Mouse (Mus musculus) heart, adult 2 months (tissue): ENCODE results near the gene Map3k1. TPM values are rescaled to one million over a fixed set of nuclear protein-coding genes. Genes with fewer than 3 reads are reported as not detected.
"Not testable (repeated sequence)": the region's sequence is repeated elsewhere in the genome, so short reads cannot be mapped to it uniquely, and the experiment has no call there.

Source experiments
- DNase-seq, 2 experiments: peaks; one replicate each; pipeline ENCODE4 v3.0.0; 2021
- H3K27ac ChIP-seq: fragments of 200-600 bp; 2 replicates; pipeline ENCODE4 v1.8.1; 2022
- H3K27me3 ChIP-seq: fragments of 200-500 bp; 2 replicates; pipeline ENCODE4 v1.6.1; 2012; ENCODE audit warnings: mild to moderate bottlenecking, low read length, inconsistent platforms, mixed read lengths; ENCODE audit not compliant: control insufficient read depth, insufficient read depth
- H3K36me3 ChIP-seq: fragments of 200-500 bp; 2 replicates; pipeline ENCODE4 v1.6.1; 2012; ENCODE audit warnings: low read length, inconsistent platforms; ENCODE audit not compliant: control insufficient read depth, insufficient read depth
- H3K4me1 ChIP-seq: fragments of 200-500 bp; 2 replicates; pipeline ENCODE4 v1.6.1; 2011; ENCODE audit warnings: low read length; ENCODE audit not compliant: control insufficient read depth, insufficient read depth
- H3K4me3 ChIP-seq: fragments of 200-600 bp; 2 replicates; pipeline ENCODE4 v1.8.1; 2022
- H3K79me2 ChIP-seq: fragments of 200-500 bp; replicated peaks from 2 replicates; pipeline ENCODE4 v1.6.1; 2012; ENCODE audit warnings: mild to moderate bottlenecking, inconsistent platforms, low read length, moderate library complexity, mixed read lengths; ENCODE audit not compliant: control insufficient read depth, insufficient read depth
- H3K9ac ChIP-seq: fragments of 200-500 bp; 2 replicates; pipeline ENCODE4 v1.6.1; 2012; ENCODE audit warnings: low read depth, mild to moderate bottlenecking, control low read depth, inconsistent platforms, low read length, mixed read lengths
- CTCF ChIP-seq: fragments of 200-600 bp; IDR thresholded peaks from 2 replicates; pipeline ENCODE4 v1.8.1; 2022; ENCODE audit warnings: antibody characterized with exemption, mild to moderate bottlenecking, moderate library complexity
- EP300 ChIP-seq: fragments of 200-500 bp; IDR thresholded peaks from 2 replicates; pipeline ENCODE4 v1.6.1; 2011; ENCODE audit warnings: low read depth, low read length, control low read depth; ENCODE audit not compliant: insufficient read depth
- POLR2A ChIP-seq: fragments of 200-500 bp; IDR thresholded peaks from 2 replicates; pipeline ENCODE4 v1.6.1; 2011; ENCODE audit warnings: mild to moderate bottlenecking, low read depth, low read length, control low read depth; ENCODE audit not compliant: insufficient read depth
- WGBS: fragments of 180-500 bp; shearing (Covaris S2); methylation state at CpG from one replicate; pipeline ENCODE4 v1.1.7; 2018; 5-methylcytosine and 5-hydroxymethylcytosine counted together
- intact Hi-C: fragments of 180-260 bp; cut with DNase I; formaldehyde crosslinking; loops from one replicate; pipeline ENCODE4 v1.15.1; 2025
- polyA plus RNA-seq: library from polyadenylated mRNA; depleted of rRNA; stranded (reverse); fragments of >200 nt; gene quantifications from 2 replicates; pipeline ENCODE4 v1.2.3, GENCODE M21; 2012; rRNA removed
- total RNA-seq, 2 experiments: library from RNA; stranded (reverse); gene quantifications; 2 replicates each; pipeline ENCODE4 v1.2.3; 2021

Map3k1 gene
- total and polyA plus RNA-seq, 3 experiments = 10.7 to 24.6 (median 15.2) TPM

DNA sequence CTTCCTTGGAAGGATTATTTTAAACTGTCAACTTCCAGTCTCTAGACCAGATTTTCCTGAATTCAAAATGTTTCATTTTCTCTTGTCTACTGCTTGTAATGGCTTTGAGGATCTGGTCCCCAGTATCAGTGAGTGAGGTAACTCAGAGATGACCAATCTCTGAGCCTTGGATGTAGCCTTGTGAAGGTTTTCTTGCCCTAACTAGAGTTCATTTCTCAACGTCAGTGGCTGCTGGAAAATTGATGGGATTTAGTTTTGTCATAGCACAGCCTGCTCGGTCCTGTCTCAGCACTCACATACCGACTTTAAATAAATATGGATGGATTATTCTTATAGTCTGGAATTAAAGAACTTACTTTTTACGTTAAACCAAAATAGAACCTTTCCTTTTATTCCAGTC lies 98.3 kb downstream of the Map3k1 start:
- H3K27ac ChIP-seq = no peak overlapping the region
- no peak for DNase-seq
- WGBS = 89% methylated on average over 4 of the region's 4 CpGs
- no peak overlapping the region for H3K4me3 ChIP-seq
- H3K36me3 ChIP-seq = no peaks in the 10 kb centered on the region; the same call in 1 of the 2 replicates
- H3K27me3 ChIP-seq = no peaks in the 10 kb centered on the region
- no peak overlapping the region for H3K9ac ChIP-seq
- H3K79me2 ChIP-seq = no peaks in the 10 kb centered on the region
- intact Hi-C loops = no loop called here
- H3K4me1 ChIP-seq = no peaks in the 10 kb centered on the region
- no peak for TF ChIP-seq CTCF
- TF ChIP-seq EP300 = no peak
- no peak for TF ChIP-seq POLR2A

DNA sequence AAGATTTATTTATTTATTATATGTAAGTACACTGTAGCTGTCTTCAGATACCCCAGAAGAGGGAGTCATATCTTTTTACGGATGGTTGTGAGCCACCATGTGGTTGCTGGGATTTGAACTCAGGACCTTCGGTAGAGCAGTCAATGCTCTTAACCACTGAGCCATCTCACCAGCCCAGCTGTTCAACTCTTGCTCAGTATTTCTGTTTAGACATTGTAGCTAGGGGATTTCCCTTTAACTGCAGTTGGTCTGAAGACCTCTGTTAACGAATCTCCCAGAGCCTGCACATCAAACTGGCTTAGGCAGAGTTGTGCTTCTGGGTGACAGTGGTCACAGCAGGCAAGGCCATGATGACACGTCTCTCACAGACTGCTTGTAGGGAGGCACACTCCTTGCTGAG lies 104.8 kb downstream of the Map3k1 start:
- H3K27ac ChIP-seq, H3K9ac ChIP-seq, H3K4me3 ChIP-seq, H3K4me1 ChIP-seq, H3K27me3 ChIP-seq, DNase-seq, H3K79me2 ChIP-seq, H3K36me3 ChIP-seq, intact Hi-C loops: not testable (repeated sequence)
- 87% methylated on average over 4 of the region's 4 CpGs for WGBS

DNA sequence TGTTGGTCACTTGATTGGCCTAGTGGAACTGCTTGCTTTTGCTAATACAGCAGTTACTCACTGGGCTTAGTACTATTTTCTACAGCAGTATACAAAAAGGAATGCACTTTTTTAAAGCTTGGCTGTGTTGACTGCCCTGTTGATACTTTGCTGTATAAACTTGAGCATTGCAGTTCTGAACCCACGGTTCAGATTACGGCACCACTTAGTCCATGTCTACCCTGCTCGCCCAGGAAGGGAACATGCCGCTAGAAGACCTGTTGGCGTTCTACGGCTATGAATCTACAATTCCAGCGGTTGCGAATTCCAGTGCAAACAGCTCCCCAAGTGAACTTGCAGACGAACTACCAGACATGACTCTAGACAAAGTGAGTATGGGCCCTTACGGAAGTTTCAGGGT lies 105.4 kb downstream of the Map3k1 start:
- DNase-seq = no peak
- intact Hi-C loops = no loop called here
- no peaks in the 10 kb centered on the region; the same call in 1 of the 2 replicates for H3K36me3 ChIP-seq
- H3K9ac ChIP-seq = no peak overlapping the region
- 97% methylated on average over 10 of the region's 10 CpGs for WGBS
- no peaks in the 10 kb centered on the region for H3K27me3 ChIP-seq
- H3K4me3 ChIP-seq = no peak overlapping the region
- TF ChIP-seq POLR2A = no peak
- TF ChIP-seq CTCF = no peak
- TF ChIP-seq EP300 = no peak
- H3K79me2 ChIP-seq = no peaks in the 10 kb centered on the region
- H3K27ac ChIP-seq = no peak overlapping the region
- H3K4me1 ChIP-seq = no peaks in the 10 kb centered on the region

Other genes with a start within 250 kb of the Map3k1 start
- gene Gm10198, start 216.2 kb downstream of the Map3k1 start, total RNA-seq = not detected
- not detected in 2 replicates for gene Gm10198, start 216.2 kb downstream of the Map3k1 start, polyA plus RNA-seq
- 10 to 100 TPM; 13.1 to 14.6 TPM for gene Mier3, start 128.0 kb downstream of the Map3k1 start, total RNA-seq
- 3.3 and 5.2 TPM in 2 replicates for gene Mier3, start 128.0 kb downstream of the Map3k1 start, polyA plus RNA-seq